Mouse (Mus musculus) ZHBTc4 (cell line): ENCODE measurements around the gene Olfr1157.

ENCODE experiments used
- DNase-seq: peaks from one replicate; pipeline ENCODE4 v3.0.0-alpha.2; 2011; ENCODE audit warnings: low read depth, low spot score

Olfr1157 gene

GRCm38 (mm10) chr2:87968199-87968598 is at the start of gene Olfr1157:
Gene Olfr1157 (minus strand): TSS chr2:87968299.
- no peak for DNase-seq

- no peak for DNase-seq
Measured at GRCm38 (mm10) chr2:88007515-88008318, 39.6 kb upstream of the Olfr1157 start, which contains the start of gene Olfr1160. Gene Olfr1160 (minus strand): TSS chr2:88008268.

GRCm38 (mm10) chr2:87989813-87990212 is 21.7 kb upstream of the Olfr1157 start, which contains the start of gene Olfr1158:
Gene Olfr1158 (plus strand): TSS chr2:87990113.
- no peak for DNase-seq

GRCm38 (mm10) chr2:87974563-87974962 is 6.5 kb upstream of the Olfr1157 start, which contains the start of gene Olfr74:
Gene Olfr74 (minus strand): TSS chr2:87974663.
- no peak for DNase-seq

- no peak for DNase-seq
Measured at GRCm38 (mm10) chr2:87953000-87953399, 15.1 kb downstream of the Olfr1157 start, which contains the start of gene Olfr1156. Gene Olfr1156 (minus strand): TSS chr2:87953100.

- DNase-seq = no peak
Measured at GRCm38 (mm10) chr2:87945037-87945436, 23.1 kb downstream of the Olfr1157 start, which contains the start of gene Olfr1155. Gene Olfr1155 (minus strand): TSS chr2:87945137.
